Mouse (Mus musculus) intestine, embryonic 16.5 days (tissue): Measurements from ENCODE around the gene Pan2. TPM values are rescaled to one million over a fixed set of nuclear protein-coding genes. Genes with fewer than 3 reads are reported as not detected.

Experiments
- ATAC-seq: fragments of 200-750 bp; cut with Nextera tagmentation; 2 replicates; pipeline ENCODE4 v1.8.0; 2017; ENCODE audit warnings: moderate TSS enrichment, moderate library complexity
- H3K27ac ChIP-seq: fragments of 300-500 bp; sonication (generic); 2 replicates; pipeline ENCODE4 v1.5.1; 2014; ENCODE audit warnings: mild to moderate bottlenecking, low read length
- H3K27me3 ChIP-seq: fragments of 300-500 bp; sonication (generic); replicated peaks from 2 replicates; pipeline ENCODE4 v1.6.1; 2014; ENCODE audit warnings: low read length, control low read depth, mixed read lengths; ENCODE audit not compliant: control insufficient read depth, insufficient read depth
- H3K36me3 ChIP-seq: fragments of 300-500 bp; sonication (generic); 2 replicates; pipeline ENCODE4 v1.6.1; 2014; ENCODE audit warnings: low read length, control low read depth; ENCODE audit not compliant: control insufficient read depth, insufficient read depth
- H3K4me1 ChIP-seq: fragments of 300-500 bp; sonication (generic); 2 replicates; pipeline ENCODE4 v1.6.1; 2014; ENCODE audit warnings: low read length, control low read depth, mixed read lengths; ENCODE audit not compliant: control insufficient read depth, insufficient read depth
- H3K4me2 ChIP-seq: fragments of 300-500 bp; sonication (generic); 2 replicates; pipeline ENCODE4 v1.6.1; 2014; ENCODE audit warnings: low read depth, low read length, control low read depth
- H3K4me3 ChIP-seq: fragments of 300-500 bp; sonication (generic); 2 replicates; pipeline ENCODE4 v1.5.1; 2014; ENCODE audit warnings: mild to moderate bottlenecking, low read length
- H3K9ac ChIP-seq: fragments of 300-500 bp; sonication (generic); 2 replicates; pipeline ENCODE4 v1.6.1; 2014; ENCODE audit warnings: low read depth, low read length
- H3K9me3 ChIP-seq: fragments of 300-500 bp; sonication (generic); 2 replicates; pipeline ENCODE4 v1.6.1; 2016; ENCODE audit warnings: low read length, control low read depth; ENCODE audit not compliant: control insufficient read depth
- WGBS: fragments of 180-500 bp; shearing (Covaris S2); extraction: QIAGEN DNeasy Blood & Tissue Kit; methylation state at CpG from one replicate; pipeline ENCODE4 v1.1.7; 2014; 5-methylcytosine and 5-hydroxymethylcytosine counted together
- polyA plus RNA-seq: library from polyadenylated mRNA; unstranded; fragments of >200 nt; fragmentation: Nextera tagmentation; extraction: Ambion mirVana; gene quantifications from 2 replicates; pipeline ENCODE4 v1.2.1, GENCODE M21; 2015

The Pan2 gene
- polyA plus RNA-seq, 1 experiment from 2014 or later, result 25.5 TPM

GRCm38 (mm10) chr10:128368402-128369217 is 65.5 kb downstream of the Pan2 start, which contains the start of gene Coq10a:
Gene Coq10a, minus strand, starts transcription at chr10:128368997.
- Histone ChIP-seq H3K4me1 (peaks cover 6% of the 10 kb centered on the region; the same call in 1 of the 2 replicates), H3K9me3 (no peaks in the 10 kb centered on the region), H3K27ac (peak within 1 kb of the TSS; percentile 91), H3K4me2 (peak within 1 kb of the TSS; percentile 88), H3K9ac (peak within 1 kb of the TSS; percentile 76), H3K27me3 (no peaks in the 10 kb centered on the region), H3K4me3 (peak within 1 kb of the TSS; percentile 72), H3K36me3 (no peaks in the 10 kb centered on the region)
- WGBS, result under 1% methylated on average over 87 of the region's 87 CpGs
- peak; percentile 93 for ATAC-seq

- no peaks in the 10 kb centered on the region for H3K27me3 ChIP-seq
- peak overlapping the region; percentile 76 for H3K9ac ChIP-seq
- H3K36me3 ChIP-seq, result no peaks in the 10 kb centered on the region
- peaks cover 6% of the 10 kb centered on the region; the same call in 1 of the 2 replicates for H3K4me1 ChIP-seq
- peak overlapping the region; percentile 72 for H3K4me3 ChIP-seq
- no peaks in the 10 kb centered on the region for H3K9me3 ChIP-seq
- ATAC-seq, result no peak
- H3K27ac ChIP-seq, result peak overlapping the region; percentile 91
- 4% methylated on average over 9 of the region's 9 CpGs for WGBS
- H3K4me2 ChIP-seq, result peak overlapping the region; percentile 88
Observed at GRCm38 (mm10) chr10:128369218-128369543, 66.0 kb downstream of the Pan2 start.

GRCm38 (mm10) chr10:128369599-128369998 is 66.5 kb downstream of the Pan2 start:
- Histone ChIP-seq H3K9me3 (no peaks in the 10 kb centered on the region), H3K4me2 (peak overlapping the region; percentile 88), H3K27me3 (no peaks in the 10 kb centered on the region), H3K36me3 (no peaks in the 10 kb centered on the region), H3K27ac (peak overlapping the region; percentile 91), H3K4me3 (peak overlapping the region; percentile 72; the same call in 1 of the 2 replicates), H3K4me1 (peaks cover 6% of the 10 kb centered on the region; the same call in 1 of the 2 replicates), H3K9ac (peak overlapping the region; percentile 76)
- 67% methylated on average over 6 of the region's 6 CpGs for WGBS
- no peak for ATAC-seq

GRCm38 (mm10) chr10:128370021-128370420 is 66.9 kb downstream of the Pan2 start:
- Histone ChIP-seq H3K36me3 (no peaks in the 10 kb centered on the region), H3K27me3 (no peaks in the 10 kb centered on the region), H3K4me2 (no peak overlapping the region), H3K27ac (peak overlapping the region; percentile 66; the same call in 1 of the 2 replicates), H3K9me3 (no peaks in the 10 kb centered on the region), H3K9ac (no peak overlapping the region), H3K4me3 (no peak overlapping the region), H3K4me1 (peaks cover 6% of the 10 kb centered on the region; the same call in 1 of the 2 replicates)
- 57% methylated on average over 6 of the region's 6 CpGs for WGBS
- no peak for ATAC-seq

- ATAC-seq, result peak; percentile 21; the same call in 1 of the 2 replicates
- Histone ChIP-seq H3K4me3 (no peak overlapping the region), H3K4me2 (no peak overlapping the region), H3K4me1 (peaks cover 6% of the 10 kb centered on the region; the same call in 1 of the 2 replicates), H3K9me3 (no peaks in the 10 kb centered on the region), H3K36me3 (no peaks in the 10 kb centered on the region), H3K27ac (peak overlapping the region; percentile 66), H3K27me3 (no peaks in the 10 kb centered on the region), H3K9ac (0 out of 2 replicates have a peak overlapping the region, but pooled peaks have one; percentile 16)
- WGBS, result 41% methylated on average over 4 of the region's 4 CpGs
Observed at GRCm38 (mm10) chr10:128370601-128371000, 67.5 kb downstream of the Pan2 start.

Other genes with a start within 250 kb of the Pan2 start
- gene Ptges3, start 244.4 kb upstream of the Pan2 start, polyA plus RNA-seq, result 371 and 401 TPM in 2 replicates
- 3,551 and 3,599 TPM in 2 replicates for gene Atp5b, start 220.1 kb upstream of the Pan2 start, polyA plus RNA-seq
- gene Baz2a, start 211.8 kb upstream of the Pan2 start, polyA plus RNA-seq, result 9.6 and 10.1 TPM in 2 replicates
- gene Rbms2, start 123.0 kb upstream of the Pan2 start, polyA plus RNA-seq, result 24.9 and 25.2 TPM in 2 replicates
- gene Gls2, start 108.9 kb upstream of the Pan2 start, polyA plus RNA-seq, result 2.2 and 2.8 TPM in 2 replicates
- gene Spryd4, start 91.5 kb upstream of the Pan2 start, polyA plus RNA-seq, result 36.1 and 40.1 TPM in 2 replicates
- 0.06 TPM in 1 of 2 replicates, not detected in the other for gene Mip, start 77.5 kb upstream of the Pan2 start, polyA plus RNA-seq
- 29.0 and 33.3 TPM in 2 replicates for gene Timeless, start 71.3 kb upstream of the Pan2 start, polyA plus RNA-seq
- gene Apon, start 49.2 kb upstream of the Pan2 start, polyA plus RNA-seq, result 0.18 and 0.20 TPM in 2 replicates
- 1.5 and 3.5 TPM in 2 replicates for gene Apof, start 34.7 kb upstream of the Pan2 start, polyA plus RNA-seq
- gene Stat2, start 32.8 kb upstream of the Pan2 start, polyA plus RNA-seq, result 16.4 and 18.0 TPM in 2 replicates
- gene Il23a, start 4.6 kb upstream of the Pan2 start, polyA plus RNA-seq, result 0.44 and 0.53 TPM in 2 replicates
- 295 and 297 TPM in 2 replicates for gene Cnpy2, start 19.1 kb downstream of the Pan2 start, polyA plus RNA-seq
- gene Cs, start 34.4 kb downstream of the Pan2 start, polyA plus RNA-seq, result 334 and 347 TPM in 2 replicates
- 2.5 and 3.3 TPM in 2 replicates for gene Coq10a, start 65.7 kb downstream of the Pan2 start, polyA plus RNA-seq
- gene Ankrd52, start 73.8 kb downstream of the Pan2 start, polyA plus RNA-seq, result 6.7 and 7.2 TPM in 2 replicates
- gene Slc39a5, start 97.9 kb downstream of the Pan2 start, polyA plus RNA-seq, result 207 and 242 TPM in 2 replicates
- 104 TPM in 2 replicates for gene Nabp2, start 108.2 kb downstream of the Pan2 start, polyA plus RNA-seq
- gene Rnf41, start 108.3 kb downstream of the Pan2 start, polyA plus RNA-seq, result 43.2 and 43.3 TPM in 2 replicates
- 46.6 and 51.1 TPM in 2 replicates for gene Smarcc2, start 155.9 kb downstream of the Pan2 start, polyA plus RNA-seq
- 1,841 and 1,876 TPM in 2 replicates for gene Myl6, start 190.8 kb downstream of the Pan2 start, polyA plus RNA-seq
- 2.8 TPM in 2 replicates for gene Myl6b, start 195.3 kb downstream of the Pan2 start, polyA plus RNA-seq
- gene Esyt1, start 222.5 kb downstream of the Pan2 start, polyA plus RNA-seq, result 24.4 and 25.7 TPM in 2 replicates
- gene Zc3h10, start 244.4 kb downstream of the Pan2 start, polyA plus RNA-seq, result 13.3 and 13.6 TPM in 2 replicates
- gene Rpl41, start 246.0 kb downstream of the Pan2 start, polyA plus RNA-seq, result 3,191 and 3,364 TPM in 2 replicates